Mouse (Mus musculus): ENCODE data around the gene Pccb. TPM values are rescaled to one million over a fixed set of nuclear protein-coding genes. Genes with fewer than 3 reads are reported as not detected.

Pccb gene
- polyA plus RNA-seq, 1 experiment from 2014 or later = 13.2 TPM

DNA sequence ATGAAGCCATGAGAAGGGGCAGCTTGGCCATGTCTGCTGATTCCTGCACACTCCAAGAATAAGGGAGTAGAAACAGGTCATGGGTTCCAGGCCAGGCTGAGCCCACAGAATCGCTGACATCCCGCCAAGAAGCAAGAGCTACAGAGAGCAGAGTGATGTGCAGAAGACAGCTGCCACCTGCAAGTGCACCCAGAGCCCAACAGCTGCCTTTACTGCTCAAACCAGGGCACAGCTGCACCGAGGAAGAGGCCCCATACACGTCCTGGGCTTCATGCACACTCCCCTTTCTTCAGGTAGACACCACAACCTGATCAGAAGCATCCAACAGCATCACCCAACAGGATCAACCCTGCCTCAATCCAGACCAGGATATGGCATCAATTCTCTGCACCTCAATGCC is 40.8 kb downstream of the Pccb start:
- DNase-seq (ENCODE audit: low spot score) = no peak
- H3K4me1 ChIP-seq (replicated peaks) = no peaks in the 10 kb centered on the region
- H3K9me3 ChIP-seq = 0 out of 2 replicates have a peak, but pooled peaks cover 8% of the 10 kb centered on the region
- 87% methylated on average over 4 of the region's 4 CpGs for WGBS
- no peaks in the 10 kb centered on the region for H3K27me3 ChIP-seq (ENCODE audit: insufficient read depth, poor library complexity, severe bottlenecking)
- H3K27ac ChIP-seq = no peak overlapping the region
- H3K4me3 ChIP-seq = no peak overlapping the region
- H3K36me3 ChIP-seq = peaks cover 49% of the 10 kb centered on the region

GRCm38 (mm10) chr9:100992191-100992590 is 42.5 kb downstream of the Pccb start:
- Histone ChIP-seq H3K36me3 (peaks cover 41% of the 10 kb centered on the region), H3K9me3 (0 out of 2 replicates have a peak, but pooled peaks cover 10% of the 10 kb centered on the region), H3K27me3 (ENCODE audit: insufficient read depth, poor library complexity, severe bottlenecking) (no peaks in the 10 kb centered on the region), H3K4me3 (no peak overlapping the region), H3K4me1 (replicated peaks) (no peaks in the 10 kb centered on the region), H3K27ac (no peak overlapping the region)
- WGBS = 85% methylated on average over 2 of the region's 2 CpGs
- no peak for DNase-seq (ENCODE audit: low spot score)

DNA sequence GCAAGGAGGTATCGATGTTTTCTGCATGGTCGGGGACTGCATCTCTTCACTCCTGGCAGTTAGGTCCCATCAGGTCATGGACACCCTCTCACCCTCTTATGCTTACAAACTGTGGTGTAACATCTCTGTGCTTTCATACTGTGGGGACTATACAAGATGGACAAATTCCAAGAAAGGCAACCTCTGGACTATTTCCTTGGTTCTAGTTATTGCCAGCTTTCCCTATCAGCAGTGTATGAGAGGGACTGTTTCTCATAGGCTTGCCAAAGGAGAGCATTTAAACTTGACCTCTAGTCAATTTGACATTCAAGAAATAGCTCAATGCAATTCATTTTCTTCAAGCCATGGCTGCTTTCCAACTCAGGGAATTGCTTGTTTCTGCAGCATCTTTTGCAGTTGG is 43.4 kb downstream of the Pccb start:
- H3K27ac ChIP-seq = no peak overlapping the region
- no peak for DNase-seq (ENCODE audit: low spot score)
- 0 out of 2 replicates have a peak, but pooled peaks cover 10% of the 10 kb centered on the region for H3K9me3 ChIP-seq
- no peaks in the 10 kb centered on the region for H3K4me1 ChIP-seq (replicated peaks)
- WGBS = 96% methylated on average over 2 of the region's 2 CpGs
- H3K36me3 ChIP-seq = peaks cover 41% of the 10 kb centered on the region
- no peaks in the 10 kb centered on the region for H3K27me3 ChIP-seq (ENCODE audit: insufficient read depth, poor library complexity, severe bottlenecking)
- no peak overlapping the region for H3K4me3 ChIP-seq

- H3K36me3 ChIP-seq = peaks cover 48% of the 10 kb centered on the region
- 90% methylated on average over 5 of the region's 5 CpGs for WGBS
- no peak for DNase-seq (ENCODE audit: low spot score)
- no peak overlapping the region for H3K27ac ChIP-seq
- no peak overlapping the region for H3K4me3 ChIP-seq
- no peaks in the 10 kb centered on the region for H3K27me3 ChIP-seq (ENCODE audit: insufficient read depth, poor library complexity, severe bottlenecking)
- no peaks in the 10 kb centered on the region for H3K4me1 ChIP-seq (replicated peaks)
- H3K9me3 ChIP-seq = 0 out of 2 replicates have a peak, but pooled peaks cover 10% of the 10 kb centered on the region
Measured at GRCm38 (mm10) chr9:100990609-100991008, 44.1 kb downstream of the Pccb start.

GRCm38 (mm10) chr9:100987850-100988249 is 46.8 kb downstream of the Pccb start:
- H3K36me3 ChIP-seq = peaks cover 54% of the 10 kb centered on the region
- 93% methylated on average over 3 of the region's 3 CpGs for WGBS
- H3K9me3 ChIP-seq = 0 out of 2 replicates have a peak, but pooled peaks cover 10% of the 10 kb centered on the region
- H3K27ac ChIP-seq = no peak overlapping the region
- no peaks in the 10 kb centered on the region for H3K4me1 ChIP-seq (replicated peaks)
- no peaks in the 10 kb centered on the region for H3K27me3 ChIP-seq (ENCODE audit: insufficient read depth, poor library complexity, severe bottlenecking)
- H3K4me3 ChIP-seq = no peak overlapping the region
- DNase-seq (ENCODE audit: low spot score) = no peak

GRCm38 (mm10) chr9:100987006-100987405 is 47.7 kb downstream of the Pccb start:
- 94% methylated on average over 5 of the region's 5 CpGs for WGBS
- H3K27me3 ChIP-seq (ENCODE audit: insufficient read depth, poor library complexity, severe bottlenecking) = no peaks in the 10 kb centered on the region
- no peak overlapping the region for H3K27ac ChIP-seq
- H3K4me3 ChIP-seq = no peak overlapping the region
- DNase-seq (ENCODE audit: low spot score) = no peak
- H3K36me3 ChIP-seq = peaks cover 56% of the 10 kb centered on the region
- 0 out of 2 replicates have a peak, but pooled peaks cover 10% of the 10 kb centered on the region for H3K9me3 ChIP-seq
- H3K4me1 ChIP-seq (replicated peaks) = no peaks in the 10 kb centered on the region

GRCm38 (mm10) chr9:100984381-100985310 is 50.1 kb downstream of the Pccb start:
- DNase-seq (ENCODE audit: low spot score) = no peak
- no peaks in the 10 kb centered on the region for H3K27me3 ChIP-seq (ENCODE audit: insufficient read depth, poor library complexity, severe bottlenecking)
- H3K4me1 ChIP-seq (replicated peaks) = no peaks in the 10 kb centered on the region
- H3K9me3 ChIP-seq = 0 out of 2 replicates have a peak, but pooled peaks cover 9% of the 10 kb centered on the region
- H3K4me3 ChIP-seq = no peak overlapping the region
- H3K36me3 ChIP-seq = peaks cover 45% of the 10 kb centered on the region
- H3K27ac ChIP-seq = no peak overlapping the region
- 95% methylated on average over 25 of the region's 25 CpGs for WGBS

DNA sequence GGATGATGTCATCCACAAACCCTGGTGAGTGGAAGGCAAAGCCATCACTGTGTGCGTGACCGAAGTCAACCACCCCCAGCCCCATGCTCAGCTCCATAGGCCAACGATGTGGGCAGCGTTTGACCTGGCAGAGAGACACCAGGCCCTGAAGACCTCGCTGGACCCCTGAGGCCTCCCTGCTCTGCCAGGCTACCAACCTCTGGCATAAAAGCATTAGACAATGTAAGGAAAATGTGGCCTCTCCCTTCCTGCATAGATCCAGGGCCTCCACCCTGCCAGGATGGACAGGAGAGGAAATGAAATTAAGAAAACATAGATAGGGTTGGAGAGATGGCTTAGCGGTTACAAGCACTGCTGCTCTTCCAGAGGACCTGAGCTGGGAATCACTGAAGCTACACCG is 51.9 kb downstream of the Pccb start:
- no peaks in the 10 kb centered on the region for H3K4me1 ChIP-seq (replicated peaks)
- DNase-seq (ENCODE audit: low spot score) = no peak
- H3K27me3 ChIP-seq (ENCODE audit: insufficient read depth, poor library complexity, severe bottlenecking) = no peaks in the 10 kb centered on the region
- WGBS = 89% methylated on average over 7 of the region's 7 CpGs
- no peak overlapping the region for H3K4me3 ChIP-seq
- peaks cover 38% of the 10 kb centered on the region for H3K36me3 ChIP-seq
- no peak overlapping the region for H3K27ac ChIP-seq
- H3K9me3 ChIP-seq = no peaks in the 10 kb centered on the region

DNA sequence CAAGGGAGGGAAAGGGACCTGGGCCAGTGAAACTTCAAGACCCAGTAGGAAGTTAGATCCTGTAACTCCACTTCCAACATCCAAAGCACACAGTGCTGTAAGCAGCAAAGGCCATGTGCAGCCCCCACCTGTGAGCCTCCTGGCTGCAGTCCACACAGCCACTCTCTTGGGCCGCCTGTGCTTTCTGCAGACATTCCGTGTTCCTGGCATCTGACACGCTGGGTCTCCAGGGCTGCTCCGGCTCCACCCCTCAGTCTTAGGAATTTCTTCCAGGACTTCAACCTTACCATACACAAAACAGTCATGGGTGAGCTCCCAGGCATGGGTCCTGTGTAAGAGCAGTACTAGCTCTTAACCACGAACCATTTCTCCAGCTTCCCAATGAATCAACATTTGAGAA is 55.4 kb downstream of the Pccb start:
- H3K9me3 ChIP-seq = no peaks in the 10 kb centered on the region
- H3K4me3 ChIP-seq = no peak overlapping the region
- 84% methylated on average over 5 of the region's 5 CpGs for WGBS
- no peak for DNase-seq (ENCODE audit: low spot score)
- H3K27ac ChIP-seq = no peak overlapping the region
- H3K36me3 ChIP-seq = peaks cover 21% of the 10 kb centered on the region
- H3K4me1 ChIP-seq (replicated peaks) = no peaks in the 10 kb centered on the region
- H3K27me3 ChIP-seq (ENCODE audit: insufficient read depth, poor library complexity, severe bottlenecking) = no peaks in the 10 kb centered on the region

DNA sequence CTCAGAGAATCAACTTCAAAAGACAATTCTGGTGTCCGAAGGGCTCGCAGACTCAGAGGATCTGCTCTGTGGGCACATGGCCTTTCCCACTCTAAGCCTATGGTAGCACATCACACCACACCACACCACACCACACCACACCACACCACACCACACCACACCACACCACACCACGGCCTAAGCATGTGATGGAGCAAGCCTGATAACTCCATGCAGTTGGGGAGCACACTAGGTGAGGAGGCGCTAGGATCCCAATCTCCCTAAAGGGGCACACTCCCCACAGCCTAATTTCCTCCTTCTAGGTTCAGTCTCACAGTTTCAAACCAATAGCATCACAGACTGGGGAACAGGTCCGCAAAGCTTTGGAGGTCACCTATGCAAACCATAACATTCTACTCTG is 56.0 kb downstream of the Pccb start:
- WGBS = 93% methylated on average over 5 of the region's 5 CpGs
- Histone ChIP-seq H3K4me1 (replicated peaks) (no peaks in the 10 kb centered on the region), H3K36me3 (peaks cover 17% of the 10 kb centered on the region; the same call in 1 of the 2 replicates), H3K9me3 (no peaks in the 10 kb centered on the region), H3K4me3 (no peak overlapping the region), H3K27ac (no peak overlapping the region), H3K27me3 (ENCODE audit: insufficient read depth, poor library complexity, severe bottlenecking) (no peaks in the 10 kb centered on the region)
- no peak for DNase-seq (ENCODE audit: low spot score)

DNA sequence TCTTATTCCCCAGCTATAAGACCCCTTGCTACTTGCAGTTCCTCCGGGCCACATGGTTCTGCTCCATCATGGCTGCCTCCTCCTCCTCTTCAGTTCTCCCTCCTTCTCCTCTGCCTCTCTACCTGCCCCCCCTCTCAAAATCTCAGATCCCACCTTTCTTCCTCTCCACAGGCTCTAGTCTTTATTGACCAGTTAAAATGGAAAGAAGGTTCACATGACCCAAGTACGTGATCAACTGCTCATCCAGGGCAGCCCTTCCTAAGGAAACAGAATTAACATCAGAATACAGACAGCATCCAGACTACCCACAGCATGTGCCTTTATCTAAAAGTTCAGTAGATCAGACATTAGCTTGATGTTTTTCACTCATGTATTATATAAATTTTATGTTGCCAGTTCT is 65.2 kb downstream of the Pccb start:
- Histone ChIP-seq H3K4me1 (replicated peaks) (no peaks in the 10 kb centered on the region), H3K27ac (no peak overlapping the region), H3K4me3 (no peak overlapping the region), H3K9me3 (no peaks in the 10 kb centered on the region), H3K27me3 (ENCODE audit: insufficient read depth, poor library complexity, severe bottlenecking) (no peaks in the 10 kb centered on the region), H3K36me3 (no peaks in the 10 kb centered on the region)
- 81% methylated on average over 2 of the region's 2 CpGs for WGBS
- DNase-seq (ENCODE audit: low spot score) = no peak

DNA sequence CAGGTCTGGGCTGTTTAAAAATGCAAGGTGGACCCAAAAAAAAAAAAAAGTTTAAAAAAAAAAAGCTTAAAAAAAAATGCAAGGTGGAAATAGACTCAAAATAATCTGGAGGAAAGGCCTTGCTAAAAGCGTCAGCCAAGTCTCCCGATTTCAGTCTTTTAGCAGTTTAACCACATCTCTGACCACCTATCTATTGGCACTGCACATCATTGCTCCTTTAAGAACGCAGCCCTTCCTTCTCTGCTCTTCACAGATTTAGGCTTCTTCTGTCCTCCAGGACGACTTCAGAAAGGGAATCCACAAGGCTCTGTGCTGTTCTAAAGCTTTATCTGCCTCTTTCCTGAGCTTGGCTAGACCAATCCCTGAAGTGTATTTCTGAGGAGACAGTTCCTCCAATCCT is 70.6 kb downstream of the Pccb start:
- Histone ChIP-seq H3K27ac (no peak overlapping the region), H3K9me3 (no peaks in the 10 kb centered on the region), H3K4me3 (no peak overlapping the region), H3K4me1 (replicated peaks) (peaks cover 10% of the 10 kb centered on the region), H3K36me3 (peaks cover 10% of the 10 kb centered on the region), H3K27me3 (ENCODE audit: insufficient read depth, poor library complexity, severe bottlenecking) (no peaks in the 10 kb centered on the region)
- 77% methylated on average over 4 of the region's 4 CpGs for WGBS
- DNase-seq (ENCODE audit: low spot score) = no peak

DNA sequence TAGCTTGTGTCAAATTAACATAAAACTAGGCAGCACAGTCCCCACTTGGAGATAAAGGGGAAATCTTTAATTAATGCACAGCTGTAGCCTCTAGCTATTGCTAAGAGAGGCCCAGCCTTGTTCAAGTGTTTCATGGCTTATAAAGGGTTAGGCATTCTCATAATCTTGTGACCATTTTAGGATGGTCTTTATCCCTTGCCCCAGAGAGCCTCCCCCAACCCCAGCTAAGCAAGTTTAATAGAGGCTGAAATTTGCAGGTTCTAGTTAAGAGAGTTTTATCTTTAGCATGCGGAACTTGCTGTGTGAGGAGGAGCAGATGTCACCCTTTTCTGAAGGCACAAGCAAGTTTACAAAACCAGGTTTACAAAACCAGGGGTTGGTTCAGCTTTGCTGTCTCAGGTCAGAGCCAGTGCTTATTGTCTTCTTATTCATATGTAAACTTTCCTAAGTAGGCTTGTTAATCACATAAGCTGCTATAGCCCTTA is 71.2 kb downstream of the Pccb start:
- Histone ChIP-seq H3K4me1 (replicated peaks) (peaks cover 10% of the 10 kb centered on the region), H3K27me3 (ENCODE audit: insufficient read depth, poor library complexity, severe bottlenecking) (no peaks in the 10 kb centered on the region), H3K36me3 (peaks cover 17% of the 10 kb centered on the region), H3K4me3 (no peak overlapping the region), H3K27ac (no peak overlapping the region), H3K9me3 (no peaks in the 10 kb centered on the region)
- 76% methylated on average over 1 of the region's 1 CpGs for WGBS
- no peak for DNase-seq (ENCODE audit: low spot score)
